Mouse (Mus musculus) midbrain, postnatal 0 days (tissue): ENCODE data around the gene Il21r. TPM values are rescaled to one million over a fixed set of nuclear protein-coding genes. Genes with fewer than 3 reads are reported as not detected.

ENCODE experiments used
- ATAC-seq: fragments of 200-750 bp; cut with Nextera tagmentation; 2 replicates; pipeline ENCODE4 v1.8.0; 2017; ENCODE audit warnings: moderate number of reproducible peaks, mild to moderate bottlenecking, moderate TSS enrichment, moderate library complexity; ENCODE audit not compliant: low FRiP score
- DNase-seq: peaks from one replicate; pipeline ENCODE4 v3.0.0-alpha.2; 2015; ENCODE audit warnings: low spot score
- H3K27ac ChIP-seq: fragments of 300-500 bp; sonication (generic); 2 replicates; pipeline ENCODE4 v1.5.1; 2014; ENCODE audit warnings: low read depth, mild to moderate bottlenecking, low read length, mixed read lengths
- H3K27me3 ChIP-seq: fragments of 300-500 bp; sonication (generic); 2 replicates; pipeline ENCODE4 v1.6.1; 2014; ENCODE audit warnings: low read length, control low read depth, mixed read lengths; ENCODE audit not compliant: insufficient read depth
- H3K36me3 ChIP-seq: fragments of 300-500 bp; sonication (generic); 2 replicates; pipeline ENCODE4 v1.6.1; 2014; ENCODE audit warnings: low read length, control low read depth, mixed read lengths; ENCODE audit not compliant: insufficient read depth
- H3K4me1 ChIP-seq: fragments of 300-500 bp; sonication (generic); 2 replicates; pipeline ENCODE4 v1.6.1; 2014; ENCODE audit warnings: mild to moderate bottlenecking, control low read depth, antibody characterized with exemption, low read length, mixed read lengths; ENCODE audit not compliant: insufficient read depth
- H3K4me2 ChIP-seq: fragments of 300-500 bp; sonication (generic); 2 replicates; pipeline ENCODE4 v1.6.1; 2014; ENCODE audit warnings: low read depth, mild to moderate bottlenecking, low read length, mixed read lengths; ENCODE audit not compliant: poor library complexity, severe bottlenecking
- H3K4me3 ChIP-seq: fragments of 300-500 bp; sonication (generic); 2 replicates; pipeline ENCODE4 v1.5.1; 2014; ENCODE audit warnings: low read depth, mild to moderate bottlenecking, low read length, moderate library complexity
- H3K9ac ChIP-seq: fragments of 300-500 bp; sonication (generic); replicated peaks from 2 replicates; pipeline ENCODE4 v1.6.1; 2014; ENCODE audit warnings: mild to moderate bottlenecking, low read length, moderate library complexity, mixed read lengths; ENCODE audit not compliant: poor library complexity, severe bottlenecking
- H3K9me3 ChIP-seq: fragments of 300-500 bp; sonication (generic); 2 replicates; pipeline ENCODE4 v1.6.1; 2016; ENCODE audit warnings: low read length, control low read depth
- CTCF ChIP-seq: IDR thresholded peaks from 2 replicates; pipeline ENCODE4 v1.5.1; 2016; ENCODE audit warnings: antibody characterized with exemption, mild to moderate bottlenecking
- WGBS: fragments of 180-500 bp; shearing (Covaris S2); extraction: QIAGEN DNeasy Blood & Tissue Kit; methylation state at CpG from one replicate; pipeline ENCODE4 v1.1.7; 2014; 5-methylcytosine and 5-hydroxymethylcytosine counted together
- polyA plus RNA-seq: library from polyadenylated mRNA; unstranded; fragments of >200 nt; fragmentation: Nextera tagmentation; extraction: Ambion mirVana; gene quantifications from 2 replicates; pipeline ENCODE4 v1.2.1, GENCODE M21; 2015
- total RNA-seq: library from RNA; depleted of rRNA; stranded (reverse); fragments of >200 nt; gene quantifications from 2 replicates; pipeline ENCODE4 v1.2.3, GENCODE M21; 2014

Il21r gene
- total and polyA plus RNA-seq, 2 experiments from 2014 or later, result 0.21 to 0.44 TPM

- Histone ChIP-seq H3K36me3 (peaks cover 76% of the 10 kb centered on the region), H3K4me3 (no peak overlapping the region), H3K9ac (no peak overlapping the region), H3K4me2 (no peak overlapping the region), H3K9me3 (no peaks in the 10 kb centered on the region), H3K4me1 (no peaks in the 10 kb centered on the region), H3K27me3 (no peaks in the 10 kb centered on the region), H3K27ac (no peak overlapping the region)
- TF ChIP-seq CTCF, result no peak
- no peak for DNase-seq
- 97% methylated on average over 6 of the region's 6 CpGs for WGBS
- ATAC-seq, result no peak
Measured at GRCm38 (mm10) chr7:125657511-125657910, 54.3 kb downstream of the Il21r start.

DNA sequence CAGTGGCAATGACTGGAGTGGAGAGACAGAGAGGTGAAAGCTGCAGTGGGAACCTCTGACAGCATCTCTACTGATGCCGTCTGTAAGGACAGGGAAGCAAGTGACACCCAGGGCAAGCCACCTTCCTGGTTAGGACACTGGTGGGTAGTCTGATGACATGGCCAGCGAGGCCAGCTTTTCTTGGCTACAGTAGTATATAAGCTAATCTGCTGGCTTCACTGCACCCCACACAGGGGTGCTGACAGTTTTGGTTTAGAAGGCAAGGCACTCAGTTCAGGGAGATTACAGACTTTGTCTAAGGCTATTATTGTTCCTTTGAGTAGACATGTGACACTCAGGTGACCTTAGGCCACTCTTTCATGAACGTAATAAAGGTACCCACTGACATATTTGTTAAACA lies 60.4 kb downstream of the Il21r start:
- no peak for TF ChIP-seq CTCF
- Histone ChIP-seq H3K9ac (no peak overlapping the region), H3K9me3 (no peaks in the 10 kb centered on the region), H3K4me2 (no peak overlapping the region), H3K27ac (no peak overlapping the region), H3K27me3 (no peaks in the 10 kb centered on the region), H3K36me3 (peaks cover 81% of the 10 kb centered on the region), H3K4me3 (no peak overlapping the region), H3K4me1 (no peaks in the 10 kb centered on the region)
- DNase-seq, result no peak
- no peak for ATAC-seq
- 81% methylated on average over 3 of the region's 3 CpGs for WGBS

GRCm38 (mm10) chr7:125670865-125671264 lies 67.6 kb downstream of the Il21r start:
- TF ChIP-seq CTCF, result no peak
- no peak for DNase-seq
- H3K27ac ChIP-seq, result no peak overlapping the region
- 88% methylated on average over 6 of the region's 6 CpGs for WGBS
- no peak overlapping the region for H3K4me3 ChIP-seq
- H3K9me3 ChIP-seq, result no peaks in the 10 kb centered on the region
- no peak overlapping the region for H3K4me2 ChIP-seq
- H3K4me1 ChIP-seq, result no peaks in the 10 kb centered on the region
- no peaks in the 10 kb centered on the region for H3K27me3 ChIP-seq
- no peak for ATAC-seq
- H3K9ac ChIP-seq, result no peak overlapping the region
- peaks cover 90% of the 10 kb centered on the region for H3K36me3 ChIP-seq

- 92% methylated on average over 8 of the region's 8 CpGs for WGBS
- Histone ChIP-seq H3K4me3 (no peak overlapping the region), H3K36me3 (peaks cover 90% of the 10 kb centered on the region), H3K4me1 (no peaks in the 10 kb centered on the region), H3K27me3 (no peaks in the 10 kb centered on the region), H3K27ac (no peak overlapping the region), H3K9me3 (no peaks in the 10 kb centered on the region), H3K4me2 (no peak overlapping the region), H3K9ac (no peak overlapping the region)
- no peak for DNase-seq
- TF ChIP-seq CTCF, result no peak
- no peak for ATAC-seq
Measured at GRCm38 (mm10) chr7:125671396-125671795, 68.2 kb downstream of the Il21r start.

GRCm38 (mm10) chr7:125674916-125675315 lies 71.7 kb downstream of the Il21r start:
- TF ChIP-seq CTCF, result peak; percentile 84
- no peak overlapping the region for H3K4me2 ChIP-seq
- H3K9me3 ChIP-seq, result no peaks in the 10 kb centered on the region
- no peak overlapping the region for H3K4me3 ChIP-seq
- H3K9ac ChIP-seq, result no peak overlapping the region
- DNase-seq, result peak; percentile 45
- H3K4me1 ChIP-seq, result no peaks in the 10 kb centered on the region
- WGBS, result 95% methylated on average over 2 of the region's 2 CpGs
- peaks cover 89% of the 10 kb centered on the region for H3K36me3 ChIP-seq
- H3K27me3 ChIP-seq, result no peaks in the 10 kb centered on the region
- no peak overlapping the region for H3K27ac ChIP-seq
- no peak for ATAC-seq

DNA sequence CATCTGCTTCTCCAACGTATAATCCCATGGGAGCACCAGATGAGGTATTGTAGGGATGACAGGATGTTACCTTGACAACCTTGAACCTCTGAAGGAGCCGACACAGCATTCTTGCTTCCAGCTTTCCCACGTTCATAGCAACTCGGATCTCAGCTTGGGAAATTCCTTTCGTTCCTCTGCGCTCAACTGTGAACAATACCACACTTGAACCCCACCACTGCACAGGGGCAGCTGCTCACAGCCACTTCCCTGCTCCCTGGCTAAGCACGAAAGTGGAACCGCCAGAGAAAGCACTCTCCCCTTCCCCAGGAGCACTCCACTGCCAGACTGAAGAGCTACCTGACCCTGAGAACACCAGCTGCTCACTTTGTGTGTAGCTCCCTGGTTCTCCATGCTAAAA lies 75.5 kb downstream of the Il21r start:
- DNase-seq, result peak; percentile 6
- no peaks in the 10 kb centered on the region for H3K27me3 ChIP-seq
- no peaks in the 10 kb centered on the region for H3K9me3 ChIP-seq

More for the DNA sequence above, 75.5 kb downstream of the Il21r start:
- Histone ChIP-seq H3K9ac (no peak overlapping the region), H3K27ac (no peak overlapping the region), H3K4me2 (no peak overlapping the region), H3K36me3 (peaks cover 68% of the 10 kb centered on the region), H3K4me1 (no peaks in the 10 kb centered on the region), H3K4me3 (no peak overlapping the region)
- WGBS, result 43% methylated on average over 8 of the region's 8 CpGs
- no peak for TF ChIP-seq CTCF
- no peak for ATAC-seq
